Mouse (Mus musculus) stomach, postnatal 0 days (tissue): Measurements from ENCODE around the gene Acp4.
"Not testable (repeated sequence)": the region's sequence is repeated elsewhere in the genome, so short reads cannot be mapped to it uniquely, and the experiment has no call there.

ENCODE experiments used
- CTCF ChIP-seq: IDR thresholded peaks from 2 replicates; pipeline ENCODE4 v1.5.1; 2016; ENCODE audit warnings: antibody characterized with exemption, low read depth, mild to moderate bottlenecking, moderate library complexity
- EP300 ChIP-seq: optimal IDR thresholded peaks from 2 replicates; pipeline ENCODE3; 2016; ENCODE audit warnings: antibody characterized with exemption

GRCm38 (mm10) chr7:44207135-44207534 is 50.0 kb downstream of the Acp4 start, which contains the start of gene Klk1b4:
- not testable (repeated sequence) for TF ChIP-seq EP300, CTCF
